Mouse (Mus musculus) thymus, postnatal 4 days (tissue): ENCODE measurements around the gene Cldn24.

Source experiments
- DNase-seq: peaks from one replicate; pipeline ENCODE4 v3.0.0; 2021

The Cldn24 gene

DNA sequence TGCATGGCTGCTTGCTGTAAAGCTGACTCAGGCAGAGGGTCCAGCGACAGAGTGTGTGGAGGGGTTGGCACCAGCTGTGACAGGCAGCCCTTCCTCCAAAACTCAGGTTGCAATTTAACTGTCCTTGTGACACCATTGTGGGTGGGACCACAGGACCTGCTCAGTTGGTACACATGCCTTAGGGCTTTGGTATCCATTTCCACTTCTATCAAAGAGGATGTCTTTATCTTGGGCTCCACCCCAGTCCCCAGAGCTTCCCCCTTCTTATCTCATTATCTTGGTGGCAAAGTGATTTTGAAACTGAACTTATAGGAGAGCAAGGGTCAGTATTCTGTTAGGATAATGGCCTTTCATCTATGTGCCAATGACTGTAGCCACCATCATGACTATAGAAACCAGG, 12.0 kb downstream of the Cldn24 start:
- no peak for DNase-seq

DNA sequence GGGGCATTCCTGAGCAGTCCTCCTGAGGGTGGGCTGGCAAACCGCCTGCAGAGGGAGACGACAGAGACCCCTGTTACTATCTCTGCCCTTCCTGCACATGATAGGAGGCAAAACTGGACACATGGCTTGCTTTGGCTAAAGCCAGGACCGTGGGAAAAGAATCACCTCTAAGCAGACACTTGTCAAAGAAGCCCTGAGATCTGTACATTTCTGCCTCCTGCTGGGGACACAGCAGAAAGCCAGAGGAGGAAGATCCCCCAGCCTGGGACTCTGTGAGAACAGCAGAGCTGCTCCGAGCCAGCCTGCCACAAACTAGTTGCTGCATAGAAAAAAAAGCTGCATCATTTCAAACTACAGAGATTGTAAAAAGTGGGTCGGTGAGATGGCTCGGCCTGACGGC, 21.1 kb downstream of the Cldn24 start:
- DNase-seq, result no peak

DNA sequence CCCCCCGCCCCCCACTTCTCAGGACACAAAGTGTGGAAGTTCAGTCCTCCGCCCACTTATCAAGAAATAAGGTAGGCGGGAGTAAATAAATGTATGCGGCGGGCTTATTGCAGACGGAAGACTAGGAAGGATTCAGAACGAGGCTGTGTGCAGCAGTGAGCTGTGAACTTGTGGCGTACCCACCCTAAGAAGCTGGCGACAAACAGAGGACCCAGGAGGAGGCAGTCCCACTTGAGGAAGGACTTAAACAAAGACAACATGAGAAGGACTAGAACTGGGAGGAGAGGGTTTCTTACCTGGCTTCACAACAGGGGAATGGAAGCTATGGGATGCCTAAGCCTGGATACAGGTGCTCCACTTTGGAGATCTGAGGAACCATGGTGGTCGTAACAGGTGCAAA, 21.7 kb downstream of the Cldn24 start:
- no peak for DNase-seq

GRCm38 (mm10) chr8:47845956-47846355, 24.0 kb downstream of the Cldn24 start:
- DNase-seq, result no peak

DNA sequence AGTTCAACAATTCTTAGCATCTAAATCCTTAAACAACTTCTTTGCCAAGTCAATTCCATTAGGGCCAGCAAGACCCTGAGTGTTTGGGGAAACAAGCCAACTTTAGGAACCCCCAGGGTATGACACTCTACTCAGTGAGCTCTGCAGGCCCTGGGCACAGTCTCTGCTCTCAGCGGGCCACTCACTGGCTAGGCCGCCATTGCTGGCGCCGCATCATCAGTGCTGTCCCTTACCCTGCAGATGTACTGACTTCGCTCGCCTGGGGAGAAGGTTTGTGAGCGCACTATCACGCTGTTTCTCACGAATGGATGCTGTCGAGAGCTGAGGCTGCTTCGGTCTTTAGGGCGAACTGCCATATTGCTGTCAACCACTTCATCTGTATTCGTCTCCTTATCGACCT, 25.2 kb downstream of the Cldn24 start:
- DNase-seq, result no peak

DNA sequence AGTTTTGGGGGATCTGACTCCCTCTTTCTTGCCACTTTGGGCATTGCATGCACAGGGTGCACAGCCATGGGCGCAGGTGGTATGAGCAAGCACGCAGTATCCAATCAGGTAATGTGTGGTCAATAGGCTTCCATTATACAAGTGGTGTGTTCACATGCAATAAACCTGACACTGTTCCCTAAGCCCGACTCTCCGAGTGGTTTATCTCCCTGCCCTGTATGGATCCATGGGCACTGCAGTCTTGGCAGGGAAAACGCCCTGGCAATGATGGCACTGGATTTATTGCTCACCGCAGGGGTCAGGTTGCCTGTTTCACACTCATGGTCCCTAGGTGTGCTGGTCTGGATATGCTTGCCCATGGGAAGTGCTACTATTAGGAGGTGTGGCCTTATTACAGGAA, 26.0 kb downstream of the Cldn24 start:
- DNase-seq, result no peak

DNA sequence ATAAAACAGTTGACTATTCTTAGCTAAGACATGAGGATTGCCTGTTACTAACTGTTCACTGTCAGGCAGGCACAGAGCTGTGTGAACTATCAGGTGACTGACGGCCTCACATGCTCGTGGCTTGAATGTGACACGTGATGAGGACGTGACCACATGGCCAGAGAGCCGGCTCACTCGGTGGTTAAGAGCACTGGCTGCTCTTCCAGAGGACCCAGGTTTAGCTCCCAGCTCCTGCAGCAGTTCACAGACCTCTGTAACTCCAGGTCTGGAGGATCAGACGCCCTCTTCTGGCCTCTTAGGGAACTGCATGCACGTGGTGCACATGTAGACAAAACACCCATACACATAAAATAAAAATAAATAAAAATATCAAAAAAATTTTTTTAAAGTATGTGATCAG, 27.9 kb downstream of the Cldn24 start:
- peak; percentile 64 for DNase-seq

GRCm38 (mm10) chr8:47851824-47852502, 30.0 kb downstream of the Cldn24 start:
- peak; percentile 52 for DNase-seq

- DNase-seq, result peak; percentile 66
Measured at GRCm38 (mm10) chr8:47852737-47853136, 30.8 kb downstream of the Cldn24 start.

GRCm38 (mm10) chr8:47853356-47853755, 31.4 kb downstream of the Cldn24 start:
- DNase-seq, result no peak

DNA sequence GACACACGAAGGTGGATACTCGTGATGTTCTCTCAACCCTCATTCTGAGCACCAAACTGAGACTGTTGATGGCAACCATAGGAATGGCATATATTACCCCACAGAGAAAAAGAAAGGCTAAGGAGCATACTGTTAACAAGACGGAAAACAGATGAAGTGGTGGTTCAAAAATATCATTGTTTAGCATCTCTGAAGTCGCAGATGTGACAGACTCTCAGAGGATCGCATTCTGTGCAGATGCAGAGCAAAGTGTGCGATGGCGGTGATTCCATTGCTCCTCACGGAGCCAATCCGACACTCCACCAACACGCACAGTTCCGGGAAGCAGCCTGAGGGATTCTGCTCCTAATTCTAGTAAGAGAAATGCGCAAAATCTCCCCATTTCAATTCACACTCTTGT, 37.3 kb downstream of the Cldn24 start:
- DNase-seq, result no peak

GRCm38 (mm10) chr8:47866568-47866967, 44.6 kb downstream of the Cldn24 start:
- DNase-seq, result no peak

GRCm38 (mm10) chr8:47867067-47867466, 45.1 kb downstream of the Cldn24 start:
- peak; percentile 90 for DNase-seq
